Mouse (Mus musculus) CH12.LX (cell line): Measurements from ENCODE around the gene Tmem238l. TPM values are rescaled to one million over a fixed set of nuclear protein-coding genes. Genes with fewer than 3 reads are reported as not detected.

ENCODE experiments used
- DNase-seq: peaks from one replicate; pipeline ENCODE4 v3.0.0-alpha.2; 2013; ENCODE audit errors: extremely low read depth
- H3K27ac ChIP-seq: 2 replicates; pipeline ENCODE4 v1.5.1; 2012; ENCODE audit warnings: low read depth, mild to moderate bottlenecking, control low read depth, moderate library complexity; ENCODE audit not compliant: insufficient read depth
- H3K27me3 ChIP-seq: replicated peaks from 2 replicates; pipeline ENCODE3; 2012; ENCODE audit warnings: inconsistent platforms
- H3K36me3 ChIP-seq, 2 experiments: replicated peaks in 1 of 2; 2 replicates each; pipeline versions ENCODE3 to v1.6.1; 2012; ENCODE audit warnings: inconsistent platforms in 1 of 2, low read length in 1 of 2, mild to moderate bottlenecking in 1 of 2, mixed read lengths in 1 of 2, moderate library complexity in 1 of 2; ENCODE audit not compliant: control insufficient read depth in 1 of 2, insufficient read depth in 1 of 2
- H3K4me1 ChIP-seq, 2 experiments: 2 replicates each; pipeline ENCODE4 v1.6.1; 2012; ENCODE audit warnings: inconsistent platforms in 1 of 2, moderate library complexity in 1 of 2; ENCODE audit not compliant: insufficient read depth in 2 of 2, control insufficient read depth in 1 of 2
- H3K4me2 ChIP-seq: 2 replicates; pipeline ENCODE4 v1.6.1; 2012; ENCODE audit warnings: low read depth, mild to moderate bottlenecking, control low read depth; ENCODE audit not compliant: poor library complexity, insufficient read depth, severe bottlenecking
- H3K4me3 ChIP-seq, 3 experiments: fragments of 150-350 bp in 1 of 3; sonication (generic) in 1 of 3; replicated peaks in 1 of 3; 2 replicates each; pipeline versions ENCODE3 to v1.5.1; 2011 to 2012; ENCODE audit warnings: low read depth in 2 of 3, low read length in 2 of 3, mild to moderate bottlenecking in 2 of 3, moderate library complexity in 2 of 3, control low read depth in 1 of 3, improper control_type of control experiment in 1 of 3, inconsistent platforms in 1 of 3, mixed read lengths in 1 of 3; ENCODE audit not compliant: poor library complexity in 1 of 3
- H3K79me2 ChIP-seq: replicated peaks from 2 replicates; pipeline ENCODE4 v1.6.1; 2012; ENCODE audit warnings: mild to moderate bottlenecking, moderate library complexity; ENCODE audit not compliant: control insufficient read depth, poor library complexity, insufficient read depth, severe bottlenecking; ENCODE audit errors: extremely low read depth
- H3K9ac ChIP-seq: 2 replicates; pipeline ENCODE4 v1.6.1; 2012; ENCODE audit warnings: low read depth, mild to moderate bottlenecking, control low read depth, moderate library complexity; ENCODE audit not compliant: insufficient read depth
- H3K9me3 ChIP-seq: replicated peaks from 2 replicates; pipeline ENCODE3; 2012; ENCODE audit warnings: low read length, inconsistent platforms, mixed read lengths
- CHD1 ChIP-seq: IDR thresholded peaks from 2 replicates; pipeline ENCODE4 v1.6.1; 2012; ENCODE audit warnings: low read depth, low read length, improper control_type of control experiment, inconsistent platforms
- E2F4 ChIP-seq: IDR thresholded peaks from 2 replicates; pipeline ENCODE4 v1.6.1; 2011; ENCODE audit warnings: low read depth, low read length, improper control_type of control experiment; ENCODE audit not compliant: insufficient replicate concordance
- ETS1 ChIP-seq: conservative IDR thresholded peaks from 2 replicates; pipeline ENCODE4 v1.6.1; 2012; ENCODE audit warnings: low read depth, mild to moderate bottlenecking, inconsistent platforms, low read length, improper control_type of control experiment, moderate library complexity
- KAT2A ChIP-seq: IDR thresholded peaks from 2 replicates; pipeline ENCODE4 v1.6.1; 2012; ENCODE audit warnings: low read length, improper control_type of control experiment, inconsistent platforms; ENCODE audit not compliant: insufficient replicate concordance
- MAFK ChIP-seq: IDR thresholded peaks from 2 replicates; pipeline ENCODE4 v1.6.1; 2011; ENCODE audit warnings: low read length, improper control_type of control experiment; ENCODE audit not compliant: insufficient replicate concordance
- MAZ ChIP-seq: IDR thresholded peaks from 2 replicates; pipeline ENCODE4 v1.6.1; 2012; ENCODE audit warnings: low read depth, mild to moderate bottlenecking, inconsistent platforms, low read length, improper control_type of control experiment, moderate library complexity
- MYC ChIP-seq: IDR thresholded peaks from 2 replicates; pipeline ENCODE4 v1.6.1; 2011; ENCODE audit warnings: low read depth, mild to moderate bottlenecking, improper control_type of control experiment, low read length
- NELFE ChIP-seq: IDR thresholded peaks from 2 replicates; pipeline ENCODE4 v1.6.1; 2011; ENCODE audit warnings: low read depth, low read length, improper control_type of control experiment
- NRF1 ChIP-seq: IDR thresholded peaks from 2 replicates; pipeline ENCODE4 v1.6.1; 2014; ENCODE audit warnings: low read depth, mild to moderate bottlenecking, inconsistent platforms, low read length, improper control_type of control experiment, moderate library complexity
- RAD21 ChIP-seq: IDR thresholded peaks from 2 replicates; pipeline ENCODE4 v1.6.1; 2011; ENCODE audit warnings: low read depth, mild to moderate bottlenecking, low read length, improper control_type of control experiment, moderate library complexity
- TBP ChIP-seq: conservative IDR thresholded peaks from 2 replicates; pipeline ENCODE4 v1.6.1; 2011; ENCODE audit warnings: low read depth, low read length, improper control_type of control experiment
- TCF12 ChIP-seq: IDR thresholded peaks from 2 replicates; pipeline ENCODE4 v1.6.1; 2014; ENCODE audit warnings: low read depth, mild to moderate bottlenecking, inconsistent platforms, low read length, improper control_type of control experiment
- USF1 ChIP-seq: IDR thresholded peaks from 2 replicates; pipeline ENCODE4 v1.6.1; 2014; ENCODE audit warnings: low read depth, mild to moderate bottlenecking, inconsistent platforms, low read length, improper control_type of control experiment
- USF2 ChIP-seq: conservative IDR thresholded peaks from 2 replicates; pipeline ENCODE4 v1.6.1; 2011; ENCODE audit warnings: low read depth, low read length, improper control_type of control experiment
- ZMIZ1 ChIP-seq: IDR thresholded peaks from 2 replicates; pipeline ENCODE4 v1.6.1; 2012; ENCODE audit warnings: low read depth, mild to moderate bottlenecking, inconsistent platforms, low read length, improper control_type of control experiment
- ZNF384 ChIP-seq: IDR thresholded peaks from 2 replicates; pipeline ENCODE4 v1.6.1; 2012; ENCODE audit warnings: low read depth, low read length, improper control_type of control experiment, inconsistent platforms
- dilution Hi-C: fragments of 300-500 bp; cut with MboI; formaldehyde crosslinking; loops from 2 replicates; pipeline ENCODE4 v1.14.3; 2020; ENCODE audit warnings: low sequenced_read_pairs; ENCODE audit not compliant: extremely low pct_unique_long_range_greater_than_20kb, extremely low pct_ligation_motif_present
- in situ Hi-C: fragments of 300-500 bp; cut with MboI; formaldehyde crosslinking; loops from 3 replicates; pipeline ENCODE4 v1.14.3; 2019; ENCODE audit warnings: low sequenced_read_pairs, low pct_ligation_motif_present, low pct_unique_long_range_greater_than_20kb, mixed read lengths
- polyA plus RNA-seq: library from polyadenylated mRNA; unstranded; fragments of >175 nt; gene quantifications from 2 replicates; pipeline ENCODE4 v1.2.1, GENCODE M21; 2012; ENCODE audit warnings: low read depth; ENCODE audit not compliant: insufficient read length
- total RNA-seq, 2 experiments: library from RNA; depleted of rRNA; stranded (reverse); fragments of 300-350 nt in 1 of 2; fragments of >200 nt in 1 of 2; gene quantifications; 2 replicates each; pipeline ENCODE4 v1.2.3; 2012 to 2014

Tmem238l gene
- total and polyA plus RNA-seq, 3 experiments = not detected

- Histone ChIP-seq H3K4me2 (no peak overlapping the region), H3K4me3 (no peak overlapping the region), H3K9ac (no peak overlapping the region), H3K4me1 (peaks cover 0 to 3% of the 10 kb centered on the region in 2 experiments; a peak in 1 of 4 replicates), H3K36me3 (no peaks in the 10 kb centered on the region), H3K27ac (no peak overlapping the region), H3K79me2 (no peaks in the 10 kb centered on the region), H3K9me3 (no peaks in the 10 kb centered on the region), H3K27me3 (peaks cover 21% of the 10 kb centered on the region)
- in situ Hi-C loops (no loop called here), dilution Hi-C loops (no loop called here)
- TF ChIP-seq E2F4 (no peak), ZNF384 (no peak), CHD1 (no peak), TCF12 (no peak), ETS1 (no peak), TBP (no peak), MAFK (no peak), MAZ (no peak), ZMIZ1 (no peak), USF2 (no peak), MYC (no peak), RAD21 (no peak), NRF1 (no peak), USF1 (no peak), NELFE (no peak)
- DNase-seq = no peak
These were observed 51.5 kb downstream of the Tmem238l start for GRCm38 (mm10) chr11:67007961-67008360.

- no peak for TF ChIP-seq KAT2A
- TF ChIP-seq, all 38 proteins: peak for 0
- Histone ChIP-seq H3K36me3 (no peaks in the 10 kb centered on the region), H3K9me3 (no peaks in the 10 kb centered on the region), H3K4me1 (peaks cover 0 to 3% of the 10 kb centered on the region in 2 experiments; a peak in 1 of 4 replicates), H3K4me3 (no peak overlapping the region), H3K27me3 (peaks cover 20% of the 10 kb centered on the region), H3K27ac (no peak overlapping the region), H3K9ac (no peak overlapping the region), H3K4me2 (no peak overlapping the region), H3K79me2 (no peaks in the 10 kb centered on the region)
- dilution Hi-C loops (no loop called here), in situ Hi-C loops (no loop called here)
- no peak for DNase-seq
These were observed 52.1 kb downstream of the Tmem238l start for GRCm38 (mm10) chr11:67008528-67008927.
